Mouse (Mus musculus): ENCODE measurements around the gene Plppr3. TPM values are rescaled to one million over a fixed set of nuclear protein-coding genes. Genes with fewer than 3 reads are reported as not detected.

Plppr3 gene
- polyA plus RNA-seq, 1 experiment from 2014 or later, result 417 TPM

GRCm38 (mm10) chr10:79854801-79855541, 19.5 kb downstream of the Plppr3 start:
- WGBS, result under 1% methylated on average over 83 of the region's 83 CpGs
- Histone ChIP-seq H3K4me1 (replicated peaks) (peaks cover 79% of the 10 kb centered on the region), H3K9ac (peak overlapping the region; percentile 92), H3K4me2 (peak overlapping the region; percentile 90), H3K27ac (replicated peaks) (peak overlapping the region; percentile 99), H3K36me3 (peaks cover 11% of the 10 kb centered on the region), H3K4me3 (peak overlapping the region; percentile 82), H3K27me3 (no peaks in the 10 kb centered on the region), H3K9me3 (no peaks in the 10 kb centered on the region)
- ATAC-seq (ENCODE audit: low FRiP score, low read depth), result peak; percentile 6

DNA sequence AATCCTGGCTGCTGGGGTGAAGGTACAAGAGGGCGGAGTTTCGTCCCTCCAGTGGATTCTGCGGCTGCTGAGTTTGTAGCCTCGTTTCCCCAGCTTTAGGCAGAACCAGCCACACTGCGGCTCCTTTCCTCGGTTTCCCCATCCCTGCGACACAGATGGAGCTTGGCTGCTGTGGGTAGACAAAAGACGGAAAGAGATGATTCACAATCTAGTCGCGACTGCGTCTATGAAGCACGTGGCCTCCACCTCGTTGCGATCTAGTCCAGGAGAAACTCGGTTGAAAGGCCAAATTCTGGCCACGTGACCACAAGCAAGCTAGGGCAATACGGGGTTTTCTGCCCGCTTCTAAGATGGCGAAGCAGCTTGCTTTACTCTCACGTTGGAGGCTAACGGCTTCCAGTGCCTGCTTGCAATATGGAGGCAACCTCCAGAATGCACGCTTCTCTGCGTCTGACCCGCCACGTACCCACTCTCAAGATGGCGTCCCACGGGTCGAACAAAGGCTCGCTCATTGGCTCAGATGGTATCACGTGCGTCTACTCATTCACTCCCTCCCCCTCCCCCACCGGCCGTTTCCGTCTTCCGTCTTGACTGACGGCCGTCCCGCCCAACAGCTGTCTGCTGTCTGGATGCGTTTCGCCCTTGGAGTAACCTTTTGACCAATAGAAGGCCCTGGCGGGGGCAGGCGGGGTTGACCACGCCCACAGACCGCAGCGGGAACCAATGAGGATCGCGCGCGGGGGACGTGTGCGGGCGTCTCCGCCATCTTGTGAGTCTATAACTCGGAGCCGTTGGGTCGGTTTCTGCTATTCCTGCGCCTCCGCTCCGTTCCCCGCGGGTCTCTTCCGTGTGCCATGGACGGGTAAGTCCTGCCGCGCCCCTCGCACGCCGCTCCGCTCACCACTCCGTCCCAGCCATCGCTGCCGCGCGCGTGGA, 20.3 kb downstream of the Plppr3 start, which contains the start of gene Ptbp1:
Gene Ptbp1, plus strand, starts transcription at position 568 of the 936 bp plus-strand sequence.
- Histone ChIP-seq H3K36me3 (peaks cover 2% of the 10 kb centered on the region), H3K27me3 (no peaks in the 10 kb centered on the region), H3K9ac (peak within 1 kb of the TSS; percentile 92), H3K4me3 (peak within 1 kb of the TSS; percentile 82), H3K27ac (replicated peaks) (peak within 1 kb of the TSS; percentile 99), H3K4me1 (replicated peaks) (peaks cover 73% of the 10 kb centered on the region), H3K9me3 (no peaks in the 10 kb centered on the region), H3K4me2 (peak within 1 kb of the TSS; percentile 90)
- ATAC-seq (ENCODE audit: low FRiP score, low read depth), result peak; percentile 95
- under 1% methylated on average over 74 of the region's 75 CpGs for WGBS

DNA sequence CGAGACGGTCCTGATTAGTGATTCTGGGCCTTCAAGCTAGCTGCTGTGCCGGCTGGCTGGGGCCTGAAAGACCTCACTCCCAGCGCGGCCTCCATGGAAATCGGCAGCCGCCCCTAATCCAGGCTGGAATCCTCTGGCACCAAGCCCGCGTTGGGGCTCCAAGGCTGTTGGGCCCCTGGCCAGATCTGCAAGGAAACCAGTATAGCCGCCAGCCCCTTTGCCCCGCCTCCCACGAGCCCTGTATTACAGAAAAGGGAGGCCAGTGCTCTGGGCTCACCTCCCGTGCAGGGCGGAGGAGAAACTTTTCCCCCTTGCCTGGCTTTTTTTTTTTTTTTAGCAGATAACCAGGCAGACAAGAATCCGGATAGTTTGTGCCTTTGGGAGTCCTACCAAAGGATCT, 21.0 kb downstream of the Plppr3 start:
- Histone ChIP-seq H3K36me3 (no peaks in the 10 kb centered on the region), H3K27ac (replicated peaks) (peak overlapping the region; percentile 98), H3K4me1 (replicated peaks) (peaks cover 66% of the 10 kb centered on the region), H3K4me3 (peak overlapping the region; percentile 45), H3K9ac (peak overlapping the region; percentile 60), H3K27me3 (no peaks in the 10 kb centered on the region), H3K4me2 (peak overlapping the region; percentile 71), H3K9me3 (no peaks in the 10 kb centered on the region)
- peak; percentile 9; the same call in 1 of the 2 replicates for ATAC-seq (ENCODE audit: low FRiP score, low read depth)
- WGBS, result under 1% methylated on average over 15 of the region's 15 CpGs

DNA sequence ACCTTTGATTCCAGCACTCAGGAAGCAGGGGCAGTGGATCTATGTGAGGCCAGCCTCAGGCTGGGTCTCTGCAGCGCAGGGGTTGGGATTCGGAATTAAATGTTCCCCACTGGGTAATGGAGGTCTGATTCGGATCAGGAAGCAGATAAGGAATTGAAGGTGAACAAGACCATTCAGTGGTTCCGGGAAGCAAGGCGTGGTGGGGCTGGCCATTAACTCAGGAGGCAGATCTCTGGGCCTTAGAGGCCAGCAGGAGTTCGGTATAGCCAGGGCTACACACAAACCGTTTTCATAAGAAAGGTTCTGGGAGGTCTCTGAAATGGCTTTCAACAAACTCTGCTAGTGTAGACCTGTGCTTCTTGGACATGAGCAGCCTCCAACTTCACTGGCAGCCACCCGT, 21.6 kb downstream of the Plppr3 start:
- Histone ChIP-seq H3K4me3 (peak overlapping the region; percentile 45), H3K9ac (peak overlapping the region; percentile 60), H3K27ac (replicated peaks) (peak overlapping the region; percentile 98), H3K9me3 (no peaks in the 10 kb centered on the region), H3K36me3 (no peaks in the 10 kb centered on the region), H3K4me2 (peak overlapping the region; percentile 71), H3K27me3 (no peaks in the 10 kb centered on the region), H3K4me1 (replicated peaks) (peaks cover 60% of the 10 kb centered on the region)
- ATAC-seq (ENCODE audit: low FRiP score, low read depth), result no peak
- WGBS, result 20% methylated on average over 8 of the region's 8 CpGs

- 63% methylated on average over 9 of the region's 9 CpGs for WGBS
- Histone ChIP-seq H3K27me3 (no peaks in the 10 kb centered on the region), H3K4me2 (peak overlapping the region; percentile 71), H3K9ac (peak overlapping the region; percentile 60; the same call in 1 of the 2 replicates), H3K9me3 (no peaks in the 10 kb centered on the region), H3K4me3 (peak overlapping the region; percentile 45), H3K36me3 (no peaks in the 10 kb centered on the region), H3K27ac (replicated peaks) (peak overlapping the region; percentile 98), H3K4me1 (replicated peaks) (peaks cover 54% of the 10 kb centered on the region)
- ATAC-seq (ENCODE audit: low FRiP score, low read depth), result no peak
Observed at GRCm38 (mm10) chr10:79852107-79852789, 22.2 kb downstream of the Plppr3 start.

- no peak overlapping the region for H3K4me3 ChIP-seq
- peaks cover 48% of the 10 kb centered on the region for H3K4me1 ChIP-seq (replicated peaks)
- no peaks in the 10 kb centered on the region for H3K36me3 ChIP-seq
- ATAC-seq (ENCODE audit: low FRiP score, low read depth), result no peak
- 0 out of 2 replicates have a peak overlapping the region, but pooled peaks have one; percentile 60 for H3K9ac ChIP-seq
- H3K4me2 ChIP-seq, result peak overlapping the region; percentile 71; the same call in 1 of the 2 replicates
- H3K27me3 ChIP-seq, result no peaks in the 10 kb centered on the region
- peak overlapping the region; percentile 98 for H3K27ac ChIP-seq (replicated peaks)
- WGBS, result 79% methylated on average over 3 of the region's 3 CpGs
- H3K9me3 ChIP-seq, result no peaks in the 10 kb centered on the region
Observed at GRCm38 (mm10) chr10:79851653-79852052, 22.8 kb downstream of the Plppr3 start.

DNA sequence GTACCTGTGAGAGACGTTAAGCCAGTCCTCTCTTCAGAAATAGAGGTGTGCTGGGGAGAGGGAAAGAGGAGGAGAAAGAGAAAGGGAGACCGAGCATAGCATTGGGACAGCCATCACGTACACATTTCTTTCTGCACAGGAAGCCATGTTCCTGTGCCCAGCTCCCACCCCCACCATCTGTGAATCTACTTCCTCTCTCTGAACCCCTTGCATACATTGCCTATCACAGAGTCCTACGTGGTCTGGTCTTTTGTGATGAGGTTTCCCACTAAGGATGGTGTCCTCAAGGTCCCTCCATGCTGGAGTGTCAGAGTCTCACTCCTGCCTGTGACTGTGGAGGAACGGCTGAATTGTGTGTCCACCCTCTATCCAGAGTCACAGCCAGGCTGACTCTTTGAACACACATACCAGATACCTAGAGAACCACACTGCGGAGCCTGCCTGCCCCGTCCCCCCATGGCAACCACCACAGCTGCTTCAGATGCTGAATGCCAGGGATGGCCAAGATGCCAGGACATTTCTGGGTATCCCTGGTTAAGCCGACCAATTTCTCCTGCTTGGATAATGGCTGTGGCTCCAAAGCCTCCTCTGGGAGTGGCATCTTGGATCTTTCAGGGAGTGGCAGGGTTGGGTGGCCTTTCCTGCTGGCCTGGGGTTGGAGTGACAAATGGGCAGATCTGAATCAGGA, 24.3 kb downstream of the Plppr3 start:
- WGBS, result 79% methylated on average over 8 of the region's 8 CpGs
- Histone ChIP-seq H3K4me3 (no peak overlapping the region), H3K4me2 (no peak overlapping the region), H3K9me3 (no peaks in the 10 kb centered on the region), H3K27ac (replicated peaks) (no peak overlapping the region), H3K36me3 (no peaks in the 10 kb centered on the region), H3K9ac (no peak overlapping the region), H3K4me1 (replicated peaks) (peaks cover 35% of the 10 kb centered on the region), H3K27me3 (no peaks in the 10 kb centered on the region)
- ATAC-seq (ENCODE audit: low FRiP score, low read depth), result no peak

DNA sequence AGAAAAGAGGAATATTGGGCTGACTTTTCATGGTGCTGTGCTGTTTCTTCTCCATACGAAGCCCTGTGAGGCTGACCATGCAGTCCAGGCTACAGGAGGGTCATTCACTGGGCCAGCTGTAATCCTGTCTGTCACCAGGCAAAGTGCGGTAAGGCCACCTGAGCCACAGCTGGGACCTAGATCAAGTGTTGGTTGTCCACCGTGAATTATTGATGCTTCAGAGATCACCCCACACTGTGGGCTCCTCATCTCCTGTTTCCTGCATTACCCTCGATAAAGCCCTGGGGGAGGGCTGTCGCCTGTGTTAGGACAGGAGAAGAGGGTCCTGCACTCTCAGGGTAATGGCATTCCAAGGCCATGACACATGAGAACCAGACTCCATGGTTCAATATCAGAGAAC, 27.9 kb downstream of the Plppr3 start:
- no peak for ATAC-seq (ENCODE audit: low FRiP score, low read depth)
- 77% methylated on average over 5 of the region's 5 CpGs for WGBS
- peaks cover 12% of the 10 kb centered on the region for H3K4me1 ChIP-seq (replicated peaks)
- H3K36me3 ChIP-seq, result no peaks in the 10 kb centered on the region
- H3K9ac ChIP-seq, result no peak overlapping the region
- H3K27me3 ChIP-seq, result no peaks in the 10 kb centered on the region
- H3K9me3 ChIP-seq, result no peaks in the 10 kb centered on the region
- no peak overlapping the region for H3K27ac ChIP-seq (replicated peaks)
- no peak overlapping the region for H3K4me3 ChIP-seq
- H3K4me2 ChIP-seq, result no peak overlapping the region

GRCm38 (mm10) chr10:79843476-79843875, 31.0 kb downstream of the Plppr3 start:
- Histone ChIP-seq H3K4me3 (no peak overlapping the region), H3K9me3 (no peaks in the 10 kb centered on the region), H3K4me2 (no peak overlapping the region), H3K4me1 (replicated peaks) (peaks cover 10% of the 10 kb centered on the region), H3K9ac (no peak overlapping the region), H3K27me3 (no peaks in the 10 kb centered on the region), H3K36me3 (no peaks in the 10 kb centered on the region), H3K27ac (replicated peaks) (no peak overlapping the region)
- WGBS, result 56% methylated on average over 6 of the region's 6 CpGs
- no peak for ATAC-seq (ENCODE audit: low FRiP score, low read depth)

- Histone ChIP-seq H3K4me1 (replicated peaks) (peaks cover 10% of the 10 kb centered on the region), H3K9ac (no peak overlapping the region), H3K9me3 (no peaks in the 10 kb centered on the region), H3K4me3 (no peak overlapping the region), H3K27me3 (no peaks in the 10 kb centered on the region), H3K4me2 (no peak overlapping the region), H3K36me3 (no peaks in the 10 kb centered on the region), H3K27ac (replicated peaks) (0 out of 2 replicates have a peak overlapping the region, but pooled peaks have one; percentile 16)
- ATAC-seq (ENCODE audit: low FRiP score, low read depth), result no peak
- WGBS, result 66% methylated on average over 3 of the region's 3 CpGs
Observed at GRCm38 (mm10) chr10:79842322-79842721, 32.1 kb downstream of the Plppr3 start.
